Mouse (Mus musculus) cerebellum, adult (tissue): ENCODE results near the gene Ess2.
"Not testable (repeated sequence)": the region's sequence is repeated elsewhere in the genome, so short reads cannot be mapped to it uniquely, and the experiment has no call there.

Source experiments
- ATAC-seq: cut with Nextera tagmentation; 2 replicates; pipeline ENCODE4 v1.9.2; 2017; ENCODE audit warnings: mild to moderate bottlenecking, moderate library complexity, mixed read lengths; ENCODE audit not compliant: insufficient number of reproducible peaks, low FRiP score, low TSS enrichment

Ess2 gene

DNA sequence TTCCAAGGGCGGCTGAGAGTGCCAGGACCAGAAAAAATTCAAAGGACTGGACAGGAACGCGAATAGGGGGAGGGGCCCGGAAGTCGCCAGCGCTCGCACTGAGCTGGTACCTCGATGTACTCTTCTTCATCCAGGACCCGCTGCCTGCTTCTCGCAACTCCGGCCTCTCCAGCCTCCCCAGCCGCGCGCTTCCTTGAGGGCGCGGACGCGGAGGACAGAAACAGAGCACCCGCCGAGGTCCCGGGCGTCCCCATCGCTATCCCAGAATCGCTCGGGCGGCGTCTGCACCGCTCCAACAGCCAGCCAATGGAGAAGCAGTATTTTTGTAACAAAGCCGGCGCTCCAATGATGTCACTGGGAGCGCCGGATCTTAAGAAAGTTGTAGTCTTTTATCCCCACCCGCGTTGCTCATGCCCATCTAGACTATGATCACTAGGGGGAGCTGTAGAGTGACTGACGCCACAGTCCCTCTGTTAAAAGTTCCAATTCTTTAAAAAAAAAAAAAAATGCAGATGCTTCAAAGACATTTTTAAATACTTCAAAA is at the start of gene Ess2:
Gene Ess2 (minus strand): TSS at position 297 of the 544 bp plus-strand sequence.
- ATAC-seq: peak; percentile 94

DNA sequence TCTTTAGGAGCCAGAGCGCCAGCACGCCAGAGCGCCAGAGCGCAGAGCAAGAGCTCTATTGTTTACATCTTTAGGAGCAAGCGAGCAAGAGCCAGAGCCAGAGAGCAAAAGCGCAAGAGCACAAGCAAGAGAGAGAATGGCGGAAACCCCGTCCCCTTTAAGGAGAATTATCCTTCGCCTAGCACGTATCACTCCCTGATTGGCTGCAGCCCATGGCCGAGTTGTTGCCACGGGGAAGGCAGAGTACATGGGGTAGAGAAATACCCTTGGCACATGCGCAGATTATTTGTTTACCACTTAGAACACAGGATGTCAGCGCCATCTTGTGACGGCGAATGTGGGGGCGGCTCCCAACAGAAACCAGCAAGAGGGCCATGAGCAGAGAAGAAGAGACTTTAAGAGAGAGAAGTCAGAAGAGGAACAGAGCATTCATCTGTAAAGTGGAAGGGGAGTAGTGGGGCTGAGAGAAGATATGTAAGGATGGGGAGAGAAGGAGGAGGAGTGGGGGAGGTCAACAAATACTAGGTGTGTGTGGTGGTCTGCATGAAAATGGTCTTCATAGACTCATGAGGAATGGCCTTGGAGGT is 45.0 kb upstream of the Ess2 start:
- ATAC-seq: not testable (repeated sequence)

DNA sequence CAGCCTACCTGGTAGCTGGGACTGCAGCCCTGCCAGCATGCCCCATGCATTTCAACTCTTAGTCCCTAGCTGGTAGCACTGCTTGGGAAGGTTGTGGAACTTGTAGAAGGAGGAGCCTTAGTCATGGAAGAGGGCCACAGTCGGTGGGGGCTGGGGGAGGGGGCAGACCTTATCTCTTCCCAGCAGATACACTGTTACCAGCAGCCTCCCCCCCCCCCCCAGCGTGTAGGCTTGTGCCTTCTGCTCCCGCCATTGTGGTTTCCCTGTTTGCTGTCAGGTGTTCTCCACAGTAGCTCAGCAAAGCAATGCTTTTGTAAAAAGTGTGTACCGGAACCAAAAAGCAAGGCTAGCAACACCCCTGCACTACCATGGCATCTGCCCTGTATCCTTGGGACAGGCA is 40.5 kb upstream of the Ess2 start:
- ATAC-seq: no peak

DNA sequence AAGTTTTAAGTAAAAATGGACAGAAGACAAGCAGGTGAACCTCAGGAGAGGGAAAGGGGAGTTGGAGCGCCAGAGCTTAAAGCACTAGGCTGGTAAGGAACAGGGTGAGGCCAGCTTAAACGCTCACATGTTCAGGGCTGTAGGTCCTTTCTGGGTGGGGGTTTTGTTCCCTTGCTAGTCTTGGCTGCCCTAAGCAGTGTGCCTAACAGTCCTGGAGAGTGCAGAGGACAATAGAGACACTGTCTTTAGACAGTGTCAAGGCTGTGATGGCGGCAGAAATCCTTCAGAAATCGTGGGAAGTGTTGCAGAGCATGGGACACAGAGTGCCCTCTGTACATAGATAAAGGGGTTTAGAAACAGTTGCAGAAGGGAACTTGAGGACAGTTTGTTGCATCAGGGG is 38.9 kb upstream of the Ess2 start:
- no peak for ATAC-seq

DNA sequence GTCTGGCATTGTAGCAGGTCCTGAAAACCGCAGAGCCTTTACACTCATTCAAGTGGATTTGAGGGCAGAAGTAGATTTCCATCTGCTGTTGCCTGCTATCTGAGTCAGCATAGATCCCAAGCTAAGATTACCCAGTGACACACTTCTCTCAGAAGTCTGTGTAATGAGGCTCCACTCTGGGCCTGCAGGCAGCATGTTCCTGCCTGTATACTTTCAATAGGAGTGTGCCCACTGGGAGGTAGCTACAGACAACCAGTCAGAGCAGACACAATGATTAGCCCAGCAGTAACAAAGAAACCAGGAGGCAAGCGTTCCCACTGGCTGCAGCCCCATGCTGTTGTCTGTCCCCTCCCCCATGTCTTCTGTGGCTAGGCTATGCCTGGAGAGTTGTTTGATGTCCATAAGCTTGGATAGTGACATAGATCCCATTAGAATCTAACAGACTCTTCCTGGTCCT is 38.3 kb upstream of the Ess2 start:
- no peak for ATAC-seq

DNA sequence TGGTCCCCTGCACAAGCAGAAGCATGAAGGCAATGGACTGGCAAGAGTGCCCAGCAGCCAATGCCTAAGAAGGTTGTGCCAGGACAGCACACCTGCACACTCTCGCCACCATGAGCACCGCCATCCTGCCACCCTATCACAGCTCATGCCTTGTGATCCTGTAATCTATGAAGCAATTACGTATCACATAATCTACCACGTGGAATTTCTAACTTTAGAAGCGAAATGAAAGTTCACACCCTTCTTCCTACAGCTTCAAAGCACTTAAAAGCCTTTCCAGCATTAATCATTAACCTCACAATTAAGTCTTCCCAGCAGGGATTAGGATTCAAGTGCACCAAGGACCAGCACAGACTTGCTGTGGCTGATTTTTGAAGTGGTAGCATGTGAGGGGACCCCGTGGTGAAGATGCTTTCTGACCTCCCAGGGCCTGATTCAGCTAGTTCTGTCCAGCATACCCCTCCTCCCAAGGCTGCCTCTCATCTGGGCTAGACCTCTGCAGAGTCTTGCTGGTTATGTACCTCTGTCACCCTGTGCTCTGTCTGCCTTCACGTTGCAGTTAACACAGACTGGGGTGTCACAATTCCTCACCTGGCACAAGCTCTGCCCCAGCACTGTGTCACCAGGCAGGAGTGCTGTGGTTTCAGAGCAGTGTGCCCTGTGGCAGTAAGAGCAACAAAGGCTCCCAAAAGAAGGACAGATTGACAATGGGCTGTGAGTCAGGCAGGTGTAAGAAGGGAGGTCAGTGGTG is 34.1 kb upstream of the Ess2 start:
- ATAC-seq: no peak

DNA sequence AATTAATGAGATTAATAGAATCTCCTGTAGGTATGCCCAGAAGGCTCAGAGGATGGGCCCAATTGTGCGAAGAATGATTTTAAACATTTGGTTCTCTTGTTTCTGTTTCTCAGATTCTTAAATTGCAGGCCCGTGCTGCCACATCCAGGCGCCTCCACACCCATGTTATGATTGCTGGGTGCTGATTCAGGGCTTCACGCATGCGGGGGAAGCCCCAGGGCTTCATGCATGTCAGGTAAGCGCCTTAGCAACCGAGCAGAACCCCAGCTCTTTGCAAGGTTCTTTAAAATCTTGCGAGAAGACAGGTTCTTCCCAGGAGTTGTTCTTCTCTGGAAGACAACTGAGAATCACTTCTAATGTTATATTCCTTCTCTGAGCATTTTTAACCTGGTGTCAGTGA is 32.3 kb upstream of the Ess2 start:
- no peak for ATAC-seq

DNA sequence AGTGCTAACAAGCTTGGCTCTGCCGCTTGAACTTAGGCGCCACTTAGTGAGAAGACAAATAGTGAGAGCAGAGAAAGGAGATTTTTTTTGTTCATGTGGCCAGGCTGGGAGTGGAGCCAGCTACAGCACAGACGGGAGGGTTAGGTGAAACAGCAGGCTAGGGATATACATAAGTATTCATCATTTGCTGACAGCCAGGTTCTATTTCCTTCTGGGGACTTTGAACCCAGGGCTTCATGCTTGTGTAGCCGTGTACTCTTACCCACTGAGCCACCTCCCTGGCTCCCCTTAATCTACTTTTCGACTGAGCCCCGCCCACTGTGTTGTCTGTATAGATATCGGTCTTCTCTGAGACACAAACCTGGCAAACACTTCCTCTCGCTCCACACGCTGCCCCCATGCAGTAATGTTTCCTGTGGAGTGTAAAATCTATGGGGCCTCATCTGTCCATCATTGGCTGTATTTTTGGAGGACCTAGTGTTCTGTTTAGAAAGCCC is 28.2 kb upstream of the Ess2 start:
- no peak for ATAC-seq

DNA sequence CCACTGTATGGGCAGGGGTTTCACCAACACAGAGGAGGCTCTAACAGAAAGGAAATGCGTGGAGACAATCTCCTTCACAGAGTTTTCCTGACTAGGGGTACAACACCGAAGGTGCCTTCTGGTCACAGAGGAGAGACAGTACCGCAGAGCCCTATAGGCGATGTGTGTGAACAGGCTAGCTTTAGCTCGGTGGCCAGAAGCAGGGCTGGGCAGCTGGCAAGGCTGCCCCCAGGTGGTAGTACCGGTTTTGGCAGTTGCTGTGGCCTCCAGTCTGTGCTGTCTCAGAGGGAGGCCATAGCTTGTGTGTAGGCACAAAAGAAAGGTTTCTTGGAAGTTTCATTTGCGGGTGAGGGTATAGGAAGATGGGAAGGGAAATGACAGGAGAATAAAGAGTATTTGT is 27.7 kb upstream of the Ess2 start:
- ATAC-seq: peak; percentile 91

DNA sequence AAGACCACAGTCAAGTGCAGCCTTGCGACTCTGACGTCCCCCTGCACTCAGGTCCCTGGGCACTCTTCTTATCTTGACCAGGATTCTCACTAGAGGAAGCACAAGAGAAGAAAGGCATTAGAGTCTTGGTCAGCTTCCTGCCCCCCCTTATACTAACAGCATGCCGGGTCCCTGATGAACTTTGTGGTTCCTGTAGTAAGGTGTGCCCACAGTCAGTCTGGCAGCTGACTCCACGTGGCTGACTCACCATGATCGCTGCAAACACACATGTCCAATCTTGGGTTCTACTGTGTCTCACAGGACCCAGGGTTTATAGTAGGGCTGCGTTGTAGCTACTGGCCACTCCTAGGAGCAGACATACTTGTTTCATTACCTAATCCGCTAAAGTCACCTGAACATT is 27.0 kb upstream of the Ess2 start:
- ATAC-seq: no peak

DNA sequence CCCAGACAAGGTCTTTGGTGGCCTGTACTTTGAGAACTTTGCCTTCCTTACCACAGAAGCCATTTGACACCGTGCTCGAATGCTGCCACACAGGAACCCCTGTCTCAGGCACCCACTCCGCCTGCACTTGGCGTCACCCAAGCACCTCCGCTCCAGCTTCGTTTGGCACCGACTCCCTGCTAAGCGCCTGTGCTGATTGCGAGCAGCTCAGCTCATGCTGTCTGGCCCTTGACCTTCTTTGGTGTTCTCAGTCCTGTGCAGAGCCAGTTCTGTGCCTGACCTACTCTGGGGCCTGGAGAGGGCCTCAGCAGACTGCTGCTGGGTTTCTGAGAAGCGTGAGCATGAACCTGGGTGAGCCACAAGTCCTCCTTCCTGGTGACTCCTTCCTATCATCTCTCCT is 25.6 kb upstream of the Ess2 start:
- no peak for ATAC-seq

DNA sequence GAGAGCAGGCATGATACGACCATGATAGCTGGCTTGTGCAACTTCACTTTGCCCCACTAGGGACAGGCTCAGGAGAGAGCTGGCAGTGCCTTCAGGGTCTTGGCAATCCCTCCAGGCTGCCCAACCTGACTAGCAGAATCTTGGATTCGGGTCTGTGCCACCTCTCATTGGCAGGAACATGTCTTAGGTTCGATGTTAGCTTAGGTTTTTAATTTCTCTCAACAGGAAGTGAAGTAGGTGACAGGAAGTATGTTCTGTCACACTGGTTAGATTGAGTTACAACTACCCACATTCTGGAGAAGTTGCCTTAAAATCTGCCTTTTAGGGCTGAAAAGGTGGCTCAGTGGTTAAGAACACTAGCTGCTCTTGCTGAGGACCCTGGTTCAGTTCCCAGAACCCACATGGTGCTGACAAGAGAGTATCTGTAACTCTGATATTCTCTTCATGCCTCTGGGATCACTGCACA is 23.3 kb upstream of the Ess2 start:
- no peak for ATAC-seq

DNA sequence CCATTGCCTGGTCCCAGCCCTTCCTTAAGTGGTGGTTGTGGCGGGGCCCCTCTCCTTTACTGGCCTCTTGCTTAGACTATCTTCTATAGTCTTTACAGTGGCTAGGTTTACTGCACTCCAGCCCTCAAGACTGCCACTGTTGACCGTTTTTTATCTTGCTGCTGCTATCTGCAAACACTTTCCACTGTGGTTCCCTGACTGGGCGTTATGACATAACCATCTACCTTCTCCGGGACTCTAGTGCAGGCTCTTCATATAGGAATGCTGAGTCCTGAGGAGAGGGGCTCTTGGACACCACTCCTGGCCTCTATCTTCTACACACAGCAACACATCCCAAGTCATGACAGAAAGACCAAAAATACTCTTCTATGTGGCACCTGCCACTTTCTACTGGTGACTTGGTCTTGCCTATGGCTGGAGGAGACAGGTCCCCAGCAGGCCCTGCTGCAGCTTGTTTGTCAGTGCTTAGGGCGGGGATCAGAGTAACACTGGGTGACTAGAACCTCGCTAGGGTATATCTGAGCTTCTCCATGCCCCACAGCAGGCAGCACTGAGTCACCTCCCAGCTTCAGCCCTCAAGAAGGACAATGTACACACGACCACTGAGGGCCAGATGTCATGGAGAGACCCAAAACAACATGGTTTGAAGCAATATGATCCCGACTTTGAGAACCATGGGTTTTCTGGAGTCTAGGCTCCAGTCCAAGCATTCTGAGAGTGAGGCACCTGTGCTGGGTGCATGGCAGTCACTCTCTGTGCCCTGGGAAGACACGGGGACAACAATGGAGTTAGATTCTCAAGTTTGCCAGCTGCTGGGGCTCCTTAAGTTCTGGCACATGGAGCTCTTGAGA is 22.7 kb upstream of the Ess2 start:
- no peak for ATAC-seq

DNA sequence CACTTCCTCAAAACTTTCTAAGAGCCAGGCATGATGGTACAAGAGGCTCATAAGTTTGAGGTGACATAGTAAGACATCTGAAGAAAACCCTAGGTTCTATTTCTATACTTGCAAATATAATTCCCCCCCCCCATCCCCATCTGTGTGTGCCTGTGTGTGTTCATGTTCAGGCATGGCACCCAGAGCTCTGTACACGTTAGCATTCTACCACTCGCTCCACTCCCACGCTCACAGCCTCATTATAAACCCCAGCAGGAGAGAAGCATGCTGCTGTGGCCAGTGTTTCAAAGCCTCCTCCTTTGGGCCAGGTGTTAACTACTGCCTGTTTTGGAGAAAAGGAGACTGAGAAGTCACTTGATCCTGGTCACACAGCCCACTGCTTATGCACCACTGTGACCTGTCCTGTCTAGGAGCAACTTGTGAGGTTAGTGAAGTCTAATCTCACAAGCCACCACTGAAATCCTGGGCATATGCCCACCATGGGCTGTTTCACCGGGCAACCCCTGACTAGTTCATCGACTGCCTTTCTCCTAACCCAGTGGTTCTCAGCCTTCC is 20.8 kb upstream of the Ess2 start:
- no peak for ATAC-seq

DNA sequence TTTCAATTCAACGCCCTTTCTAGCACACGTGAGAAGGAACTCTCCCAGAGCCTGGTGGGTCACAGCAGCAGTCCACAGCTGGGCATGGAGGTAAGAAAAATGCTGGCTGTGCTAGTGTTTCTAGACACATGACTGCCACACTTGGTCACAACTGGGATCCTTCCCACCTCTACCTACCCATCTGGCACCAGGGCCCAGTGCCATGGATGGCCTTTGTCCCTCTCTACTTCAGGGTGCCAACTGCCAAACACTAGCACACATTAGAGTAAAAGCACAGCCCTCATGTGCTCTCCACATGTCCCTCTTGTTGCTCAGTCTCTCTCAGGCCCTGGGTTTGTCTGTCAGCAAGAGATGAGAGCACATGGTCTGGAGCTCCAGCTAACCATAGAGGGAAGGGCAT is 18.5 kb upstream of the Ess2 start:
- no peak for ATAC-seq

DNA sequence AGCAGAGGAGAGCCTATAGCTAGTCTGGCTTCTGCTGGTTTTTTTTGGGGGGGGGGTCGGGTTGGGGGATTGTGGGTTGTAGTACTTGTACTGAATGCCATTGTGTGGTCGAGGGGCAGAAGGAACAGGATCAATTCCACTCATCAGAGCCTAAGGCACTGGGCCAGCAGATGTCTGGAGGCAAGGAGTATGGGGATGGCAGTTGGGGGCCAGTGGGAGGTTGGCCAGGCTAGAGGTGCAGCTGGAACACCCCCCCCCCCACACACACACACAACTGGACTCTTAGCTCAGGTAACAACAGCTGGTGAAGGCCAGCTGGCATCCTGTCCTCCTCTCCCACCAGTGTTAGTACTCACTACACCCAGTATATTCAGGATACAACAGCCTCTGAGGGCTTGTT is 18.1 kb upstream of the Ess2 start:
- ATAC-seq: no peak

DNA sequence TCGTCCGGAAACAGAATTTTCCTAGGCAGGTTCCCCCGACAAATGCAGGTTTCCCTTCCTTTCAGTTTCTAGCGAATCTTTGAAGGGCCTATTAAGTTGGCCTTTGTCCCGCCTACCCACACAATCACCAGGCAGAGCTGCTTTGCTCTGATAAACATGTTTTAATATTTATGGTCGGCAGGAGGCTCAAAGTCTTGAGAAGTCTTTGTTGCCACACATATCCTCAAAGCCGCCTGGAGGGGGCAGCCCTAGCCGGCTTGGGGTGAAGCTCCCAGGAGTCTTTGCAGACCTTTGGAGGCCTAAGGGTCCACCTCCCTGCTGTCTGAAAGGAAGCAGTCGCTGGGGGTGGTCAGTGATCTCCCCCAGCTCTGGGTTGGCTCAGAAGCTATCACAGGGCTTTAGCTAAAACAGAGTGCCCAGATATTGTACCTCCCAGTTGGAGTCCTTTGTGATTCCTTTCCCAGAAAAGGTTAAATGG is 17.5 kb upstream of the Ess2 start:
- ATAC-seq: peak; percentile 37; the same call in 1 of the 2 replicates

DNA sequence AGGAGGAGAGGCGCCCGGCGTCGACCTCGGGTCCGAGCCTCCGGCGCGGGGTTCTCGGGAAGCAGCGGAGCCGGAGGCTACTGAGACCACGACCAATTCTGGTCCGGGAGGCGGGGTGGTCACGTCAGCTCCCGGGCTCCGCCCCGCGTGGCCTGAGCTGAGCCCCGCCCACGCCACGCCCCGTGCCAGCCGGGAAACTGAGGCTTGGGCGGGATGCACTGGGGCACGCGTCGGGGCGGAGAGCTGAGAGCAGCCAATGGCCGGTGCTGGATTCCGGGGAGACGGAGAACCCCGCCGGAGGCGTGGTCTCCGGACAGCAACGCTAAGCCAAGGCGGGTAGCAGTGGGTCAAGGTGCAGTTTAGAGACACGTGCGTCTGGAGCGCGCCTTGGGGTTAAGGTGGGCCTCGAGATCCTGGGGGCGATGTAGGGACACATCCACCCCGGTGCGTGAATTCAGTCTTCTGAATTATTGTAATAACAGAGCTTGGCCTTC is 17.0 kb upstream of the Ess2 start, which contains the start of gene Slc25a1:
Gene Slc25a1 (minus strand): TSS at position 133 of the 494 bp plus-strand sequence.
- ATAC-seq: peak; percentile 38; the same call in 1 of the 2 replicates

DNA sequence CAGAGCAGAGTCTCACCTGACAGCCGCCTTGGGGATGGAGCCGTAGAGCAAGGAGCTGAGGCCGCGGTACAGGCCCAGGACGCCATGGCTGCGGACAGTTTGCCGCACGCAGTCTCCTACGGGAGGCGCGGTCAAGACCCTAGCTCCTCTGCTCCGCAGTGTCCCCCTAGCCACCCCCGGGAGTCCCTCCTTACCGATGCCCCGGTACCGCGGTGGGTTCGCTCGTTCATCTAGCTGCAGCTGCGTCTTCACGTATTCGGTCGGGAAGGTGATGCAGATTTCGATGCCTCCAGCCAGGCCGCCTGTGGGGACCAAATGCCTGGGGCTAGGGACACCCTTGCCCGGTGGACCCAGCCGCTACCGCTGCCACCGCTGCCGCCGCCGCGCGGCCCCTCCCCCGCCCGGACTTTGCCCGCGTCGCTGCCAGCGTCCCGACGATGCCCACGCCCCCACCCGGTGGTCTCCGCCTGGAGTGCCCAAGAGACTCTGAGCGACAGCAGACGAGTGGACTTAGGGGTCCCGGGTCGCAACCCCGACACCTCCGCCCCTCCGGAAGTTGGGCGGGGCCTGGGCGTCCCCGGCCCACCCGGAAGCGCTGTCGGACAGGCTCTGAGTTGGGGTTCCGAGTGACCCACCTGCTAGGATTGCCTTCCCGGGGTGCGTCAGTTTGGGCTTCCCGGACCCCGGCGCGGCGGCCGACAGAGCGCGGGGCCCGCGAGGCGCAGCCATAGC is 16.4 kb upstream of the Ess2 start:
- ATAC-seq: 0 out of 2 replicates have a peak, but pooled peaks have one; percentile 4
